Mouse (Mus musculus) heart, adult 2 months (tissue): ENCODE measurements at regions not wholly inside any gene's neighbourhood (a gene's known extent, or its start where the extent isn't known, plus 50 kb on each side); places are given as distances from the start of the nearest gene placed in this dataset.

Source experiments
- DNase-seq, 2 experiments: peaks; one replicate each; pipeline ENCODE4 v3.0.0; 2021
- H3K27ac ChIP-seq: fragments of 200-600 bp; 2 replicates; pipeline ENCODE4 v1.8.1; 2022
- H3K27me3 ChIP-seq: fragments of 200-500 bp; 2 replicates; pipeline ENCODE4 v1.6.1; 2012; ENCODE audit warnings: mild to moderate bottlenecking, low read length, inconsistent platforms, mixed read lengths; ENCODE audit not compliant: control insufficient read depth, insufficient read depth
- H3K36me3 ChIP-seq: fragments of 200-500 bp; 2 replicates; pipeline ENCODE4 v1.6.1; 2012; ENCODE audit warnings: low read length, inconsistent platforms; ENCODE audit not compliant: control insufficient read depth, insufficient read depth
- H3K4me1 ChIP-seq: fragments of 200-500 bp; 2 replicates; pipeline ENCODE4 v1.6.1; 2011; ENCODE audit warnings: low read length; ENCODE audit not compliant: control insufficient read depth, insufficient read depth
- H3K4me3 ChIP-seq: fragments of 200-600 bp; 2 replicates; pipeline ENCODE4 v1.8.1; 2022
- H3K79me2 ChIP-seq: fragments of 200-500 bp; replicated peaks from 2 replicates; pipeline ENCODE4 v1.6.1; 2012; ENCODE audit warnings: mild to moderate bottlenecking, inconsistent platforms, low read length, moderate library complexity, mixed read lengths; ENCODE audit not compliant: control insufficient read depth, insufficient read depth
- H3K9ac ChIP-seq: fragments of 200-500 bp; 2 replicates; pipeline ENCODE4 v1.6.1; 2012; ENCODE audit warnings: low read depth, mild to moderate bottlenecking, control low read depth, inconsistent platforms, low read length, mixed read lengths
- CTCF ChIP-seq: fragments of 200-600 bp; IDR thresholded peaks from 2 replicates; pipeline ENCODE4 v1.8.1; 2022; ENCODE audit warnings: antibody characterized with exemption, mild to moderate bottlenecking, moderate library complexity
- EP300 ChIP-seq: fragments of 200-500 bp; IDR thresholded peaks from 2 replicates; pipeline ENCODE4 v1.6.1; 2011; ENCODE audit warnings: low read depth, low read length, control low read depth; ENCODE audit not compliant: insufficient read depth
- POLR2A ChIP-seq: fragments of 200-500 bp; IDR thresholded peaks from 2 replicates; pipeline ENCODE4 v1.6.1; 2011; ENCODE audit warnings: mild to moderate bottlenecking, low read depth, low read length, control low read depth; ENCODE audit not compliant: insufficient read depth
- WGBS: fragments of 180-500 bp; shearing (Covaris S2); methylation state at CpG from one replicate; pipeline ENCODE4 v1.1.7; 2018; 5-methylcytosine and 5-hydroxymethylcytosine counted together
- intact Hi-C: fragments of 180-260 bp; cut with DNase I; formaldehyde crosslinking; loops from one replicate; pipeline ENCODE4 v1.15.1; 2025

GRCm38 (mm10) chr6:147861116-147861515 lies 185.9 kb upstream of the Far2 start:
- H3K4me1 ChIP-seq = no peaks in the 10 kb centered on the region
- 45% methylated on average over 2 of the region's 2 CpGs for WGBS
- no peaks in the 10 kb centered on the region for H3K79me2 ChIP-seq
- DNase-seq = no peak
- TF ChIP-seq EP300 (no peak), POLR2A (no peak), CTCF (no peak)
- no peak overlapping the region for H3K4me3 ChIP-seq
- no peak overlapping the region for H3K27ac ChIP-seq
- H3K9ac ChIP-seq = no peak overlapping the region
- no peaks in the 10 kb centered on the region for H3K27me3 ChIP-seq
- intact Hi-C loops = no loop called here
- H3K36me3 ChIP-seq = no peaks in the 10 kb centered on the region

- TF ChIP-seq EP300 (no peak), POLR2A (no peak), CTCF (no peak)
- Histone ChIP-seq H3K4me3 (no peak overlapping the region), H3K27ac (no peak overlapping the region), H3K4me1 (no peaks in the 10 kb centered on the region), H3K79me2 (no peaks in the 10 kb centered on the region), H3K36me3 (no peaks in the 10 kb centered on the region), H3K27me3 (no peaks in the 10 kb centered on the region), H3K9ac (no peak overlapping the region)
- intact Hi-C loops = no loop called here
- WGBS = 45% methylated on average over 3 of the region's 3 CpGs
- no peak for DNase-seq
These were observed 176.0 kb upstream of the Far2 start for GRCm38 (mm10) chr6:147871033-147871432.

- H3K9ac ChIP-seq = no peak overlapping the region
- H3K4me3 ChIP-seq = no peak overlapping the region
- intact Hi-C loops = no loop called here
- TF ChIP-seq CTCF (no peak), EP300 (no peak), POLR2A (no peak)
- H3K27ac ChIP-seq = no peak overlapping the region
- no peaks in the 10 kb centered on the region for H3K36me3 ChIP-seq
- H3K79me2 ChIP-seq = no peaks in the 10 kb centered on the region
- no peak for DNase-seq
- WGBS = 45% methylated on average over 3 of the region's 3 CpGs
- H3K4me1 ChIP-seq = no peaks in the 10 kb centered on the region
- H3K27me3 ChIP-seq = no peaks in the 10 kb centered on the region
These were observed 173.9 kb upstream of the Far2 start for GRCm38 (mm10) chr6:147873173-147873572.

GRCm38 (mm10) chr6:147878485-147878884 lies 168.6 kb upstream of the Far2 start:
- H3K27me3 ChIP-seq = no peaks in the 10 kb centered on the region
- DNase-seq = no peak
- H3K27ac ChIP-seq = no peak overlapping the region
- H3K9ac ChIP-seq = no peak overlapping the region
- intact Hi-C loops = loop anchor here (5.0 kb wide), 1 partner anchor 44 kb away; no protein-coding TSS in a partner anchor
- TF ChIP-seq CTCF (no peak), POLR2A (no peak), EP300 (no peak)
- 73% methylated on average over 3 of the region's 3 CpGs for WGBS
- no peaks in the 10 kb centered on the region for H3K4me1 ChIP-seq
- no peaks in the 10 kb centered on the region for H3K36me3 ChIP-seq
- H3K4me3 ChIP-seq = no peak overlapping the region
- no peaks in the 10 kb centered on the region for H3K79me2 ChIP-seq

GRCm38 (mm10) chr6:147885902-147886301 lies 161.2 kb upstream of the Far2 start:
- no peak for DNase-seq
- intact Hi-C loops = no loop called here
- Histone ChIP-seq H3K79me2 (no peaks in the 10 kb centered on the region), H3K4me1 (no peaks in the 10 kb centered on the region), H3K36me3 (no peaks in the 10 kb centered on the region), H3K4me3 (no peak overlapping the region), H3K27me3 (no peaks in the 10 kb centered on the region), H3K9ac (no peak overlapping the region), H3K27ac (no peak overlapping the region)
- 74% methylated on average over 4 of the region's 4 CpGs for WGBS
- TF ChIP-seq POLR2A (no peak), CTCF (no peak), EP300 (no peak)

GRCm38 (mm10) chr6:147919697-147920096 lies 127.4 kb upstream of the Far2 start:
- H3K79me2 ChIP-seq = no peaks in the 10 kb centered on the region
- H3K4me1 ChIP-seq = no peaks in the 10 kb centered on the region
- H3K9ac ChIP-seq = no peak overlapping the region
- WGBS = 69% methylated on average over 1 of the region's 1 CpGs
- DNase-seq = no peak
- no peak for TF ChIP-seq CTCF
- no peak for TF ChIP-seq POLR2A
- TF ChIP-seq EP300 = no peak
- no peak overlapping the region for H3K4me3 ChIP-seq
- no peaks in the 10 kb centered on the region for H3K27me3 ChIP-seq
- intact Hi-C loops = loop anchor here (5.0 kb wide), 1 partner anchor 42 kb away; no protein-coding TSS in a partner anchor
- no peak overlapping the region for H3K27ac ChIP-seq
- H3K36me3 ChIP-seq = no peaks in the 10 kb centered on the region
